Mouse (Mus musculus): Measurements from ENCODE around the gene Vmac. TPM values are rescaled to one million over a fixed set of nuclear protein-coding genes. Genes with fewer than 3 reads are reported as not detected.

The Vmac gene
- 22.3 and 23.9 TPM in 2 replicates for total RNA-seq (2021)
- long read RNA-seq, experiment 1, transcript Vmac-201 (2 exons, 2,226 nt) = major isoform, 14 of 22 reads
- long read RNA-seq, experiment 1, partial matches to known transcripts = 0 of 22 reads
- long read RNA-seq, experiment 1, other reads (novel, unspliced or antisense) = 3 of 22 reads
- long read RNA-seq, experiment 2, transcript Vmac-201 (2 exons, 2,226 nt) = major isoform, 5 of 15 reads
- long read RNA-seq, experiment 2, transcript Vmac-202 (2 exons, 1,965 nt) = major isoform, 5 of 15 reads
- long read RNA-seq, experiment 2, partial matches to known transcripts = 0 of 15 reads
- long read RNA-seq, experiment 2, other reads (novel, unspliced or antisense) = 5 of 15 reads

- DNase-seq = peak; percentile 97
Measured at GRCm38 (mm10) chr17:56717363-56718058, at the start of gene Vmac, which contains the start of gene Ndufa11. Gene Vmac (minus strand): TSS chr17:56718022. Gene Ndufa11 (plus strand): TSS chr17:56717767.

GRCm38 (mm10) chr17:56766631-56767405 is 49.0 kb upstream of the Vmac start:
- DNase-seq = no peak

DNA sequence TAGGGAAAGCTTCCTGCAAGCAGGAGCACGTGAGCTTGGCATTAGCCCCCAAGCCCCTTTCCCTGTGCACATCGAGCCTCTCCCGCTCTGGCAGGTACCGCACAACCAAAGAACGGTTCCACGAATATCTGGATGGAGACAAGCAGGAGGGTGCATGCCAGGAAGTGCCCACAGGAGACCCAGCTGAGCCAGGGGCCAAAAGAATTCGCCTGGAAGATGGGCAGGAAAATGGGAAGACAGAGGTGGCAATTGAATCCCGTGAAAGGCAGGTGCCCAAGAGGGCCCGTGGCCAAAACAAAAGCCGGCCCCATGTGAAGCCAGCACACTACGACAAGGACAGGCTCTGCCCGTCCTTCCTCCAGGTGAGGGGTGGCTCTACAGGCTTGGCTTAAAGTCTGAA is 47.6 kb upstream of the Vmac start:
- no peak for DNase-seq

GRCm38 (mm10) chr17:56764474-56765354 is 46.9 kb upstream of the Vmac start, which contains the start of gene Dus3l:
Gene Dus3l (plus strand): TSS chr17:56764757.
- peak; percentile 90 for DNase-seq

- no peak for DNase-seq
Measured at GRCm38 (mm10) chr17:56763741-56764250, 46.0 kb upstream of the Vmac start.

DNA sequence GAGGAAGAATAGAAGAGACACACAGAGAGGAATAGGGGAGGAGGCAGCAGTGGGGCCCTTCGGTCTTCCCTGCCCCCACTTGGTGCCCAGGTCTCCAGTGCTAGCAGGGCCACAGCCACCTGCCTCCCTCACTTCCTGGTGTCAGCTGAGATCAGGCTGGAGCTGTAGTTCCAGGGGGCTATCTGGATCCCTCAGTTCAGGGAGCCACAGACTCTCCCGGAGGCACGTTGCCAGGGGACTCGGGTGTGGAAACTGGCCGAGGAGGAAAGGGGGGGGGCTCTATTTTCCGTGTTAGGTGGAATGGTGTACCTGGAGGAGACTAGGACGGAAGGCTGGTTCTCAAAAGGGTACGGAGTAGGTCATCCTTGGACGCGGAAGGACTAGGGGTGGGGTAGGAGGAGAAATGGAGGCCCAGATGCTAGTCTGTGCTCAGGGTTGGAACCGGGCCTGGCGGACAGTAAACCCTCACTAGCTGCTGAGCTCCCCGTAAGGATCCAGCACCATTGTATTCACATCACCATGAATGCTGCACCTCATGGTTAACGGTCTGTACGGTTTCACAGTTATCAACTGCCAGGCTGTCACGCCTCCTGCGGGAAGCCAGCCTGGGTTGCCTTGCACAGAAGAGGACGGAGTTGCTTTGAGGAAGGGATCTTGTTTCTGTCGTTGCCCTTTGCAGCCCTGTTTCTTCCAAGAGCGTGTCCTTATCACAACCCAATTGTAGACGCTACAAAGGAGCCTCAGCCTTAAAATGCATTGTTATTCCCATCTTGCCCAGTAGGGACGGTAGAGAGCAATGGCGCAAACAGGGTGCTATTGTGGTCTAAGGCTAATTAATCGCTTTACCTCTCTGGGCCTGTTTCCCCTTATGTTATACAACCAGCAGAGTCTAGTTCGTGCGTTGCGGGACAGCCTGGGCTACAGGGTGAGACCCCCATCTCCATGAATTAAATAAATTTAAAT is 45.2 kb upstream of the Vmac start:
- peak; percentile 70 for DNase-seq

DNA sequence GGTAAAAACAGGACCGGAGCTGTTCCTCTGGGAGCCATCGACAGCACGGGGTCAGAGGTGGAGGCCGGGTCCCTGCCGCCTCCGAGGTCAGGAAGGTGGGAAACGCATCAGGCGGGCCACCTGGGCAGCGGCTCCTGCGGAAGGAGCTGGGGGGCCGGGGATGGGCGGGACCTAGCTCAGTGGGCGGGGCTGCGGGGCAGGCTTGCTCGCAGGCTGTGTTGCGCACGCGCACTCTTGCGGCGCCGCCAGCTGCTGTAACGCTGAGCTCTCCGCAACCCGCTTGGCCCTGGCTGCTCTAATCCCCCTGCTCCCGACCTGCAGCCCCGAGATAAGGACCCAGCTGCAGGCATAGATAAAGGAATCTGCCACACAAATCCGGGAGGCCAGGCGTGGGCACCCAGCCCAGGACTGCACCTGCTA is 44.2 kb upstream of the Vmac start:
- DNase-seq = peak; percentile 94

DNA sequence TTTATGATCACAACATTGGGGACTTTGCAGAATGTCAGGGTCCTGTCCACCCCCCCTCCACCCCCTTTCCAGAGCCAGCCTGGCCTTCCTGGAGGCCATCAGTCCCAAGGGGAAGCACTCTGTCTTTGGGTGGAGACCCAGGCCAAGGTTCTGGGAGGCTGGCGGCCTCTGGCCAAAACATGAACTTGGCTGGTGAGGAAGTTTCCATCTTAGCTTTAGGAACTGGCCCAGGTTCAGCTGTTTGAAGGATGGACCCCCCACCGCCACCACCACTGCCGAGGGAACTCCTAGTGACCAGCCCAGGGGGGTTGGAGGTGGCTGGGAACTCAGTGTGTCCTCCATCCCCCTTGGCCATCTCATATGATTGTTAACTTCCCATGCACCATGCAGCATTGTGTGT is 43.3 kb upstream of the Vmac start:
- no peak for DNase-seq

DNA sequence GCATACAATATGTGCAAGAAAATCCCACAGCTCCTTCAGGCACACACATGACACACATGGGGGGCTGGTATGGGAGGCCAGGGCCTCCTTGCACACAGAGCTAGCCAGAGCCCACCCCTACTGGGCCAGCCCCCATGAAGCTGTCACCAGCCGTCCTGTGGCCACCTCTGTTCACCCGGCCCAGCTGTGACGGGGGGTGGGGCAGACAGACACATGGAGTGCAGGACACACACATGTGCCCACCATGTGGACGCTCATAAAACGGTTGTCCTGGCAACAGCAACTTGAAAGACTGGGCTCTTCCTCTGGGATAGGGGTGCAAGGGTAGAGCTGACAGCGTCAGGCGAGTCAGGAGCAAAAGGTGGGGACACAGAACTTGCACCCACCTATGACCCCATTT is 41.4 kb upstream of the Vmac start:
- no peak for DNase-seq

GRCm38 (mm10) chr17:56758132-56758531 is 40.3 kb upstream of the Vmac start:
- peak; percentile 90 for DNase-seq

GRCm38 (mm10) chr17:56757416-56758123 is 39.7 kb upstream of the Vmac start, which contains the start of gene Nrtn:
Gene Nrtn (minus strand): TSS chr17:56757530.
- DNase-seq = peak; percentile 96

DNA sequence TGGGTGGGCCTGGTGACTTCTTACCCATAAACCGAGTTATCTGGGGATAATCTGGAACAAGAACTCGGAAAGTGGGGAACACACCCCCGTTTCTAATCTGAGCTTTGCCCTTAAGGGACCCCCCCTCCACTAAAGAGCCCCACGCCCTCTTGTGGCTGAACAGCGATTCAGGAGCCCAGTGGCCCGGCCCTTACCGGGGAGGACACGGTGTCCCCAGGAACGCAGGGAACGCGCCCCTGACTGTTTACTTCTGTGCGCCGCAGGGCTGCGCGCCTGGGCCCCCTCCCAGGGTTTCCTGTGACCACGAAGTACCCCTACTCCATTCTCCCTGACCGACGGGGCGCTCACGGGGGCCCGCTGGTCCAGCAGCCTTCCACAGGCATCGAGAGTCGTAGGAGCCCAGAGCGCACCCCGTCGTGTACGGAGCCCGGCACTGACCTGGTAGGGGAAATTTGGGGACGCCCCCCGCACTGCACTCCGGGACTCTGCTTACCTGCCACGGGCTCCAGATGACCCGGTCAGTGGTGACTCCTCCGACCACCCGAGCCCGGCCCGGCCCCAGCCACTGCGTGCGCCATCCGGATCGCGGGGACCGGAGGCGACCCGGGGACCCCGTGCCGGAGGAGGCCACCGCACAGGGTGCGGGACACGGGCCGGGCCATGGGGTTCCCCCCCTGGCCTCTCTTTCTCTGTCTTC is 39.0 kb upstream of the Vmac start:
- peak; percentile 77 for DNase-seq

GRCm38 (mm10) chr17:56754271-56755185 is 36.7 kb upstream of the Vmac start:
- DNase-seq = no peak

- DNase-seq = no peak
Measured at GRCm38 (mm10) chr17:56753452-56753851, 35.6 kb upstream of the Vmac start.

DNA sequence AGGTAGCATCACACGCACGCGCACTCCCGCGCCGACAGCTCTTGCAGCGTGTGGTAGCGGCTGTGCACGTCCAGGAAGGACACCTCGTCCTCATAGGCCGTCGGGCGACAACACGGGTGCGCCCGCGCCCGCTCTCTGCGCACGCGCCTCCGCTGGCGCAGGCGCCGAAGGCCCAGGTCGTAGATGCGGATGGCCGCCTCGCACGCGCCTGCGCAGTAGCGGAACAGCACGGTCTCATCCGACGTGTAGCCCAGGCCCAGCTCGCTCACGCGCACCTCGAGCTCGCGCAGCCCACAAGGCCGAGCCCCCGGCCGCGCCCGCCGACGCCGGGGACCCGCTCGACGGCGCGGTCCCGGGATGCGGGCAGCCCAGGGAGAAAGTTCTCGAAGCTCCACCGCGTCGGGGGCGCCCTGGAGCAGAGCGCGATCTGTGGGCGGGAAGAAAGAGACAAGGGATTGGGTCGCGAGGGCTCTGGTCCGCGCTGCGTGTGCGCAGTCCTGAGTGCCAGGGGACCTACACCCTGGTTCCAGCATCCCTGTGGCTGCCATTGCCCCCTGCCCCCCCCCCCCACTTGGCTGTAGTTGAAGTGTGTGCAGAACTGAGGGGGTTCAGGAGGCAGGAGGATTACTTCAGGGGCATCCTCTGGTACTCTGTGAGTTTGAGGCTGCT is 33.7 kb upstream of the Vmac start:
- DNase-seq = peak; percentile 68

- no peak for DNase-seq
Measured at GRCm38 (mm10) chr17:56744173-56744572, 26.4 kb upstream of the Vmac start.

DNA sequence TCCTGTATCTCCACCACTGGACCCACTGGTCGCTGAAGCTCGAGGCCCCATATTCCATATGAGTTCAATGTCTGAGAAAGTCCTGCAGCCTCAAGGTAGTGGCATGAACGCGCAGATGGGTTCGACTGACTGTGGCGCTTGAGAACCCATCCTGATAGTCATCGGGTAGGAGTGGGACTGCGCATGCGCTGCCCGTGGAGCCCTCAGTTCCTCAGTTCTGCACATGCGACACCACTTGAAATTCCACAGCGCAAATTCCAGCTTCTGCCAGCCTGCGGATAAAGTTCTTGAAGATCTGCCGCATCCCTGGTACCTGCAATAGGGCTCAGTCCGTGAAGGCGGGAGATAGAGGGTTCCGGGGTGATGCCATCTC is 23.0 kb upstream of the Vmac start:
- DNase-seq = no peak

Measured in adrenal gland, postnatal 14 days (tissue).